Mouse (Mus musculus): Measurements from ENCODE around the gene Bbs4. TPM values are rescaled to one million over a fixed set of nuclear protein-coding genes. Genes with fewer than 3 reads are reported as not detected.
A peak's percentile ranks its signal among the peaks of the same experiment; 100 is the strongest.

Bbs4 gene
- total RNA-seq, 2 experiments from 2014 or later = 2.7 to 3.4 TPM

DNA sequence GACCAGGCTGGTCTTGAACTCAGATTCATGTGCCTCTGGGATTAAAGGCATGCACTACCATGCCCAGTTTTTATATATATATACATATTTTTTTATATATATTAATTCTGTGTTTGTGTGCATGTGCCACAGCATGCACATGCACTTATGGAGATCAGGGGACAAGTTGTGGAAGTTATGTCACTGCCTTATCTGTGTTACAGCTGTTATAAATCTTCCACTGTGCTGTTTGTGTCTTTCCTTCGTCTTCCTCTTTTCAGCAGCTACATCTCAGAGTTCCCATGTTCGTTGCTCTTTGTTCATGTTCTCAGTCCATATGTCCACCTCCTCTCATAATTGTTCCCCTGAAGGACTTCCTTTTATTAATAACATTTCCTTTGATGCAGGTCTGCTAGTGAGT, 45.4 kb downstream of the Bbs4 start:
- no peak for DNase-seq

DNA sequence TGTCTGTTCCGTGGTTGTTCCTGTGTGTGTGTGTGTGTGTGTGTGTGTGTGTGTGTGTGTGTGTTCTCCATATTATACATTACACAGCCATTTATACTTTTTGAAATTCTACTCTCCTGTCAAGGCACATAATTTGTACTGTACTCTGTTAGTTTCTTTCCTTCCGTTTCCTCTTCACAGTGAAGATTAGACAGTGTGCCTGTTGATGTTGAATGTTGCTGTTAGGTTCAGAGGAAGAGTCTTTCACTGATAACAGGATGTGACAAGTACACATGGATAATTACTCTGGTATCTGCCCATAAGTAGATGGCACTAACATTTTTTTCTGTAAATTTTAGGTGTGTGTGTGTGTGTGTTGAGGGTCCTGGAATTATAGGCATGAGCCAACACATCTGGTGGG, 56.9 kb downstream of the Bbs4 start:
- no peak for DNase-seq
- intact Hi-C loops (cut with DNase I) = no loop called here

More for the DNA sequence above, 45.4 kb downstream of the Bbs4 start:
- intact Hi-C loops (cut with DNase I) = no loop called here

DNA sequence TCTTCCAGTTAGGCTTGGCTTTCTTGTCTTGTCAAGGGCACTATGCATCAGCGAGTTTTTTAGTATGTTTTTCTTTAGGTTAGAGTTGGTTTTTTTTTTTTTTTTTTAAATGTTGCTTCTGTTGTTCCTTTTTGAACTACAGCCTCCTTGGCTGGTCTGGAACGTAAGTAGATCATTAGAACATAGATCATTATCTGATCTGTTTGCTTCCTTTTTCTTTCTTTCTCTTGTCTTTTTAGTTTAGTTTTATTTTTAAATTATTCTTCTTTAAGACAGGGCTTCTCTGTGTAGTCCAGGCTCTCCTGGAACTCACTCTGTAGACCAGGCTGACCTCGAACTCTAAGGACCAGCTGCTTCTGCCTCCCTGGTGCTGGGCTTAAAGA, 60.8 kb downstream of the Bbs4 start:
- intact Hi-C loops (cut with DNase I) = loop anchor here (5.0 kb wide), 1 partner anchor 195 kb away; the partner anchor contains the start of gene Arih1

DNA sequence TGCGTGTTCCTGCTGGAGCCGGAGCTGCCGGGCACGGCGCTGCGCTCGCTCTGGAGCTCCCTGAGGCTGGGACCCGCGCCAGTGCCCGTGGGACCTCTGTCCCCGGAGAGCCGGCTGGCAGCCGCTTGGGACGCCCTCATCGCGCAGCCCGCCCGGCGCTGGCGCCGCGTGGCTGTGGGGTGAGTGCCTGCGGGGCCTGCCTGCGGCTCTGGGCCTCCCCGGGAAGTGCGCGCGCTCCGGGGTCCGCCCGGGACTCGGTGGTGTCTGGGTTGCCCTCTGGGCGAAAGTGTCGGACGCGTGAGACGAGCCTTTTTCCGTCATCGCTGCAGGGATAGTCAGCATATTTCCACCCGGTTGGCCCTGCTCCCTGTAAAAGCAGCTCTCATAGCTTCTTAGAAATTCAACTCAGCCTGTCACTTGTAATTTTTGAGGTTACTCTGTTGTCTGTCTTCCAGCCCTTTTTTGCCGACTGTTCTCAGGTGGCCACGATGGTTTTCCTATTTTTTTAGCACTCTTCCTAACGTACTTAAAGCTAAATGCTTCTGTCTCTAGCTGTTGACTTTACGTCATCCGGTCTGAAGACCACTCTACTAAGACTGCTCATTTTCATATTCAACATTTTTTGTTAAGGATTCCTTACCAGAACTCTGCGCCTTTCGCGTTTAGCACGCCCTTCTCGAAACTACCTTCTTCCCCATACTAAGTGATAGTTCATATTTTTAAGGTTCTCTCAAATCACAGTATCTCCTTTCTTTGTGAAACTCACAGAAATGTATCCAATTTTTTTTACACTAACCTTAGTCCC, 61.4 kb downstream of the Bbs4 start:
- intact Hi-C loops (cut with DNase I) = loop anchor here (5.0 kb wide), 1 partner anchor 195 kb away; the partner anchor contains the start of gene Arih1

More for the DNA sequence above, 60.8 kb downstream of the Bbs4 start:
- no peak for DNase-seq

DNA sequence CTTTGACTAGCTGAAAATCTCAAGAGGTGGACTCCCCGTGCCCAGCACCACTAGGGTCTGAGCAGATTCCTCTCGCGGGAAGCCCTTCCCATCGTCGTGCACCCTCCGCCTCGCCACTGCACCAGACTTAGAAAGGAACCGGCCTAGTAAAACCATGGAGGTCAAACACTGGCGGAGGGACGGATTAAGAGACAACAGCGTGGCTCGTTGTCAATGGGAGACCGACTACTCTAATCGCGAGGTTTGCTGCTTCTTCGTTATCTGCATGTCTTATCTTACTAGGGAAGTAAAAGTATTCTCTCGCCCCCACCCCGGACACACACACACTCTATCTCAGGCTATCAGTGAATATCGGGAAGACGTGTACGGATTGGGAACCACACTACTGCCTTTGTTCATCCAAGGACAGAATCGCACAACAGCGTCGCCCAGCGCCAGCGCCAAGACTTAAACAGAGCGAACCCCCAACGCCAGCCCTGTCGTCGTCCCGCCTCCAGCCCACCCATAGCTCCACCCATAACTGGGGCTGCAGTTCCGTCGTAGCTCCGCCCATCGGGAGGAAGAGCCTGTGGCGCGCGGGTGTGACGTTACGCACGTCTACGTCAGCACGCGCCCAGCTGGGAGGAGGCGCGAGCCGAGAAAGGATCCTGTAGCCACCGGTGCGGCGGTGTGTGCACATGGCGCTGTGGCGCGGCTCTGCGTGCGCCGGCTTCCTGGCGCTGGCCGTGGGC, 62.2 kb downstream of the Bbs4 start, which contains the start of gene Adpgk:
Gene Adpgk (plus strand): TSS at position 602 of the 731 bp plus-strand sequence.
- DNase-seq = peak; percentile 98 to 99
- intact Hi-C loops (cut with DNase I) = loop anchor here (5.0 kb wide), 1 partner anchor 196 kb away; the partner anchor contains the start of gene Arih1

More for the DNA sequence above, 61.4 kb downstream of the Bbs4 start:
- DNase-seq = no peak

DNA sequence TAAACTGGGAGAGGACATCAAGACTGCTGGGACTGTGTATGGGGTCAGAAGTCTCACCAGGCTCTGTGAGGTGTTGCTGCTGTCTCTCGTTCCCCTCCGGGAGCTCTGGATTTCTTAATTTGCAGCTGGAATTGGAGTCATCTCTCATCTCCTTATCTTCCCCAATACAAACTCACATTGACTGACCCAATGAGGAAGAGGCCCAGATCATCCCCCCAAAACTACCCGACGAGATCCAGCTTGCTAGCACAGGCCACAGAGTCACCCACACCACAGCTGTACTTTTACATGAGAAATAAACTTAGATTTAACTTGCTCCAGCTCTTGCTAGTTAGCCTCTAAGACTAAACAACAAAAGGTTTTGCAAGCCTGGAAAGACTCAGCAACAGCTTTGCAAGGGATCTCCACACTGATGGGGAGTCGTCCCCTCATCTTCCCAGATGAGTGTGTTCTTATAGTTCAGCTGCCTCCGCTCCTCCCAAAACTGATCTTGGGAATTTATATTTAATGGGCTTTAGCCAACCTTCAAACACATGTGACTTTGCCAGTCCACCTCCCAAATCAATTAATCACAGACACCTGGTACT, 63.7 kb downstream of the Bbs4 start:
- no peak for DNase-seq
- intact Hi-C loops (cut with DNase I) = loop anchor here (5.0 kb wide), 1 partner anchor 198 kb away; the partner anchor contains the start of gene Arih1

DNA sequence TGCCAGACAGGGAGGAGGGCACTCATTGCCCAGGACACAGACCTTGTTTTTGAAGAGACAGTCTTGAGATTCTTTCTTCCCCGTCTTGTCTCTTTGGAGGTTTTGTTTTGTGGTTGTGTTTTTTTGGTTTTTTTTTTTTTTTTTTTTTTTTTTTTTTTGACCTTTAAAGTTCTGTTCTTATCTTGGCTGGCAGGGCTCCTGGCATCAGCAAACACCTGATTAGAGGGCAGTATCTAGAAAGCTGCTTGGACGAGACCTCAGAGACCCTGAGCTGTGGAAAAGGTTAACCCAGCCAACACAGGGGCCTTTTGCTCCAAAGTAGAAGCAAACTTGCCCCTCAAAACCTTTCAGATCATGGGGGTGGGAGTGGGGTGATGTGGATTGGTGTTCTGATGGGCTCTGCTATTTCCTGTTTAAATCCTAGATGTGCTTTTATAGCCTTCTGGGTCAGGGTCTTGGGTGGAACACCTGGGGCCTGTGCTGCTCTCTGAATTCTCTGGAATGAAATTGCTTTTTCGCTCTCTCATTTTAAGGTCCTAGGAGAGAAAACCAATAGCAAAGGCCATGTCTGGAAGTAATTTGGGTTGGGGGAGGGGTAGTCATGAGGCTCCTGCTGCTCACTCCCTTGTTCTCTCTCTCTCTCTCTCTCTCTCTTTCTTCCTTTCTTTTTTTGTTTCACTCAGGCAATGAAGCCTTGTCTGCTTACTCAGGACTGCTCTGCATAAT, 64.5 kb downstream of the Bbs4 start:
- DNase-seq = no peak
- intact Hi-C loops (cut with DNase I) = no loop called here

DNA sequence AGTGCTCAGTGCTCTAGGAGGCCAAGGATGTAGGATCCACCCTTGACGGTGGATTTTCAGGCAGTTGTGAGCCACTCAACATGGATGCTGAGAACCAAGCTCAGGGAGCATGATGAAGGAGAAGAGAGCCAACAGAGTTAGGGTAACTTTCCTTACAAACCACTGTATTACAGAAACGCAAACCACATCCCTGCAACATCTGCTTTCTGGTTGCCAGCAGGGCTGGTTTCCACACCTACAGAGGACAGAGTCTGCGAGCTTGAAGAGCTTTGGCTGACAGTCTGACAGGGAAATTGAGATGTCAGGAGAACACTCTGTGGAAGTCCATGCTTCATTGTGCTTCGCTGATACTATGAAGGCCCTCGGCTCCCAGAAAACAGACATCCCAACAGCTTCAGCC, 65.2 kb downstream of the Bbs4 start:
- intact Hi-C loops (cut with DNase I) = no loop called here
- no peak for DNase-seq

DNA sequence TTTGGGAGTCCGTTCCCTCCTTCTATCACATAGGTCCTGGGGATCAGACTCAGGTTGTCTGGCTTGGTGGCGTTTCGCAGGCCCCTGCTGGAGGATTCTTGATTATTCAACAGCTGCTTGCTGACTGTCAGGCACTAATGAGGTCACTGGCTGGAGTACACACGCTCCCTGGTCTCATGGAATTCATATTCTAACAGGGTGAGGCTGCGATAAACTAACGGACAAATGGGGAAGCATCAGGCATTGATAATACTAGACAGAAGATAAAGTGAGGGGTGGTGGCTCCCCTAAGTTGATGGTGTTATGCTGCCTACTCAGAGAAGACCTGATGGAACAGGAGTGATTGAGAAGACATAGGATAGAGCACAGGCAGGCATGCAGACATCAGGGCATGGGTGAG, 67.7 kb downstream of the Bbs4 start:
- intact Hi-C loops (cut with DNase I) = no loop called here

DNA sequence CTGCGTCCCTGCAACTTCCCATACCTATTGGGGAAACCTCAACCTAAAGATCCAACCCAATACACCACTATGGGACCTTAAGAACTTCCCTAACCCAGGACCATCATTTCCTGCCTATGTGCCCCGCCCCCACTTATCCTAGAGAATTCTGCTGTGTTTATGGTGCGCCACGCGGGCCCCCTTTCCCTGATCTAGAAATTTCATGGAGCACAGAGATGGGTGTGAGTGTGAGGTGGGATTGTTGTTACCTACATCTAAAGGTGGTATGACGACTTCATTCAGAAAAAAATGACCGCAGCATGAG, 70.7 kb downstream of the Bbs4 start:
- intact Hi-C loops (cut with DNase I) = loop anchor here (2.0 to 5.0 kb wide), 2 partner anchors 270 to 380 kb away; no protein-coding TSS in a partner anchor
- DNase-seq = no peak

More for the DNA sequence above, 67.7 kb downstream of the Bbs4 start:
- DNase-seq = no peak

DNA sequence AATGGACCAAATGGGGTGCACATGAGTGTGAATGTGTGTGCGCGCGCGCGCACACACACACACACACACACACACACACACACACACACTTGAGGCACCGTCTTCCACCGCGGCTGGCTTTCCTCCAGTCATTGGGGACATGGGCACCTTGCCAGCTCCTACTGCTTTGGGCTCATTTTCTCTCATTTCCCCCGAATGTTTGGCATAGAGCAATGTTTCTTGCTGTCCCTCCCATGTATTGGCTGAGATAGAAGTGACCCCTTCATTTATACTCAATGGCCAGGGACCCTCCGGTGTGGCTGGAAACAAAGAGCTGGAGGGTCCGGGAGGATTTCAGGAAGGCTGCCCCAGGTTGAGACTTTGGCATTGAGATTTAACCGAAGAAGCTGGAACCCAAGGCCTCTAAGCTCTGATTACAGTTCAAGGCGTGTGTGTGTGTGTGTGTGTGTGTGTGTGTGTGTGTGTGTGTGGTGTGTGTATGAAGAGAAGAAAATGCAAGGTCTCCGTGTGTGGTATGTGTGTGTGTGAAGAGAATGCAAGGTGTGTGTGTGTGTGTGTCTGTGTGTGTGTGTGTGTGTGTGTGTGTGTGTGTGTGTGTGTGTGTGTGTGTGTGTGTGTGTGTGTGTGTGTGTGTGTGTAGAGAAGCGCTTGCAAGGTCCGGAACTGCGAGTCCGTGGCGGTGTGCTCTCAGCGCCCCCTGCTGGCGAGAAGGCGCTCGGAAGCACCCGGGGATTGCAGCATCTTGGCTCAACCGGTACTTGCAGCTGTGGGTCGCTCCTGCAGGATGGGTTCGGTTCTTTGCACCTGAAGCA, 71.2 kb downstream of the Bbs4 start:
- intact Hi-C loops (cut with DNase I) = loop anchor here (2.0 to 5.0 kb wide), 2 partner anchors 269 to 380 kb away; no protein-coding TSS in a partner anchor
- DNase-seq = peak; percentile 84 to 91

DNA sequence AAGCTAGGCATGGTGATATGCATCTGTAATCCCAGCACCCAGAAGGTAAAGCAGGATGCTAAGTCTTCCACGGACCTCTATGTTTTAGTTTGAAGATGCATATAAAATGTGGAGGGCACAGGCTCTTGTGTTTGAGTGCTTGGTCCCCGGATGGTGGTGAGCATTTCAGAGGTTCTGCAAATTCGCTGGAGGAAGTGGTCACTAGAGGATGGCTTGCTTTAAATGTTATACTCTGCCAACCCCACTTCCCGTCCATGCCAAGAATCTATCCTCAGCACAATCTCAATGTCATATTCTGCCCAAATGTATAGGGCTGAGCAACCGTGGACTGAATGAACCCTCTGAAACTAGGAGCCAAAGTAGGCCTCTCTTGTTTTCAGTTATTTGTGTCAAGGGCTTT, 72.4 kb downstream of the Bbs4 start:
- intact Hi-C loops (cut with DNase I) = loop anchor here (5.0 kb wide), 1 partner anchor 379 kb away; no protein-coding TSS in a partner anchor
- DNase-seq = no peak

DNA sequence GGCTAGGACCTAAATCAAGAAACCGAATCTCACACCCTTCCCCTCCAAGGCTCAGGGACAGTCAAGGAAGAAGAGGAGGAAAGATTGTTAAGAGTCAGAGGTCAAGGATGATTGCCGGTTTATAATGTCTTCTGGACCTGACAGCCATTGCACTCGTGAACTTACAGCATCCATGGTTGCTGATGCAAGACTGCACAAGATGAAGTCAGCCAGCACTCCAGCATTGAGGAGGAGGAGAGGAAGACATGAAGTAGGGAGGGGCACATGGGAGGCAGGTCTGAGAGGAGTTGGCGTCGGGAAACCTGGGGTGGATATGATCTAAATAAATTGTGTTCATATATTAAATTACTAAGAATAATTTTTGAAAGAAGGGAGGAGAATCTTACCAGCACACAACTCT, 74.6 kb downstream of the Bbs4 start:
- intact Hi-C loops (cut with DNase I) = no loop called here
- DNase-seq = no peak

DNA sequence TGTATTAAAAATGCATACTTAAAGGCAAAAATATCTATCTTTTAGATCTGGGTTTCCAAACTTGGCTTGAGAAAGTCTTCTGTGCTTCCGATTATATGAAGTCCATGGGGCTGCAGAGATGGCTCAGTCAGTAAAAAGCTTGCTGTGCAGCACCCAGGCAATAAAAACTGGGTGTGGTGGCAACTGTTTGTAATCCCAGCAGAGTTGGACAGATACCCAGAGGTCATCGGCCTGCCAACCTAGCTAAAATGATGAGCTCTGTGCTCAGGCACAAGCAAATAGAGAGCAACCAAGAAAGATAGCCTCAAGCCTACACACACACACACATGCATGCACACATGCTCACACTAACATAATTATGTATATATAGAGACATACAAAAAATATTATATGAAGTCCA, 75.1 kb downstream of the Bbs4 start:
- intact Hi-C loops (cut with DNase I) = no loop called here
- no peak for DNase-seq

DNA sequence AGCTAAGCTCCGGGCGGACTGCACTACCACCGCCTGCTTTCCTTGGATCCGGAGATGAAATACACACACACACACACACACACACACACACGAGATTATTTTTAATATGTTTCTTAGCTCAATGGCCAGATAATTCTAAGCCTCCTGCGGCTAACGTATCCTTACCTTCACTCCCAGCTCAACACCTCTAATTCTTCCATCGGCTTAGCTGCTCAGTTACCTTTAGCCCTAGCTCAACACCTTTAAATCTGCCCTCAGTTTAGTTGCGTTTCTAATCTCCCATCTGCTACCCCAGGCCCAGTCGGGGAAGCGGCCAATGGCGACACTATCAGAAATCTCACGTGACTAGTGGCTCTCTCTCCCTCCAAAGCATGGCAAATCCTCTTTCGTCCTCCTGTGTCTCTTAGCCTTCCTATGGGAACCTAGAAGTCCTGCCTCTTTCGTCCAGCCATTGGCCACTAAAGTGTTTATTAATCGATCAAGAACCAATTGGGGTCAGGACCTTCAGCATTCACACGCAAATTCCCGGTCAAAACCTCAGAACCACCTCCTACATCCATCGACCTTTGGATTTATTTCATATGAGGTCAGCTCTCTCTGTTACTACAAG, 78.4 kb downstream of the Bbs4 start:
- intact Hi-C loops (cut with DNase I) = no loop called here
- no peak for DNase-seq

DNA sequence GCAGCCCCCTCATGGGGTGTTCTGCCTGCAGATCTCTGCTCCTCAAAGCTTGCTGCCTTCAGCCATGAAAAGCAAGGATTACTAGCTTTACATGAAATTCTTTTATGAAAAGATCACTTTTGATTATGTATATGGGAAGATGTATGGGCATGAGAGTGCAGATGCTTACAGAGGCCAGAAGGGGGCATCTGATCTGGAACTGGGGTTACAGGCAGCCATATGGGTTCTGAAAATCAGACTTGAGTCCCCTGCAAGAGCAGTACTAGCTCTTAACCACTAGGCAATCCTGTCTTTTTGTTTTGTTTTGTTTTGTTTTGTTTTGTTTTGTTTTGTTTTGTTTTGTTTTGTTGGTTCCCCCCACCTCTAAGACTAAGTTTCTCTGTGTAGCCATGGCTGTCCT, 80.1 kb downstream of the Bbs4 start:
- intact Hi-C loops (cut with DNase I) = no loop called here
- no peak for DNase-seq
